Mouse (Mus musculus) embryonic facial prominence, embryonic 12.5 days (tissue): ENCODE measurements around the gene Fam69b. TPM values are rescaled to one million over a fixed set of nuclear protein-coding genes. Genes with fewer than 3 reads are reported as not detected.

Experiments
- ATAC-seq: fragments of 200-750 bp; cut with Nextera tagmentation; 2 replicates; pipeline ENCODE4 v1.8.0; 2017; ENCODE audit not compliant: insufficient number of reproducible peaks, insufficient read depth, low FRiP score, low TSS enrichment
- H3K27ac ChIP-seq: fragments of 300-500 bp; sonication (generic); 2 replicates; pipeline ENCODE4 v1.5.1; 2016; ENCODE audit warnings: mild to moderate bottlenecking
- H3K27me3 ChIP-seq: fragments of 300-500 bp; sonication (generic); 2 replicates; pipeline ENCODE4 v1.6.1; 2016; ENCODE audit warnings: mild to moderate bottlenecking, moderate library complexity
- H3K36me3 ChIP-seq: fragments of 300-500 bp; sonication (generic); 2 replicates; pipeline ENCODE4 v1.6.1; 2016; ENCODE audit warnings: mild to moderate bottlenecking
- H3K4me1 ChIP-seq: fragments of 300-500 bp; sonication (generic); 2 replicates; pipeline ENCODE4 v1.6.1; 2016
- H3K4me2 ChIP-seq: fragments of 300-500 bp; sonication (generic); replicated peaks from 2 replicates; pipeline ENCODE4 v1.6.1; 2016; ENCODE audit warnings: mild to moderate bottlenecking, moderate library complexity
- H3K4me3 ChIP-seq: fragments of 300-500 bp; sonication (generic); 2 replicates; pipeline ENCODE4 v1.5.1; 2016; ENCODE audit warnings: mild to moderate bottlenecking
- H3K9ac ChIP-seq: fragments of 300-500 bp; sonication (generic); 2 replicates; pipeline ENCODE4 v1.6.1; 2016; ENCODE audit warnings: mild to moderate bottlenecking, moderate library complexity
- H3K9me3 ChIP-seq: fragments of 300-500 bp; sonication (generic); 2 replicates; pipeline ENCODE4 v1.6.1; 2016; ENCODE audit warnings: mild to moderate bottlenecking, moderate library complexity
- WGBS: fragments of 180-500 bp; shearing (Covaris S2); methylation state at CpG from one replicate; pipeline ENCODE4 v1.1.7; 2016; 5-methylcytosine and 5-hydroxymethylcytosine counted together
- polyA plus RNA-seq: library from polyadenylated mRNA; unstranded; fragments of >200 nt; fragmentation: Nextera tagmentation; extraction: Ambion mirVana; gene quantifications from 2 replicates; pipeline ENCODE4 v1.2.1, GENCODE M21; 2016

The Fam69b gene
- polyA plus RNA-seq, 1 experiment from 2014 or later, result 66.0 TPM

- H3K4me1 ChIP-seq, result peaks cover 24% of the 10 kb centered on the region
- no peaks in the 10 kb centered on the region for H3K9me3 ChIP-seq
- WGBS, result 80% methylated on average over 16 of the region's 16 CpGs
- peaks cover 34% of the 10 kb centered on the region for H3K36me3 ChIP-seq
- H3K27ac ChIP-seq, result no peak overlapping the region
- H3K9ac ChIP-seq, result no peak overlapping the region
- no peak overlapping the region for H3K4me2 ChIP-seq
- no peak overlapping the region for H3K4me3 ChIP-seq
- H3K27me3 ChIP-seq, result no peaks in the 10 kb centered on the region
- ATAC-seq, result no peak
Measured at GRCm38 (mm10) chr2:26632541-26633395, 4.5 kb downstream of the Fam69b start.

- WGBS, result 70% methylated on average over 4 of the region's 4 CpGs
- no peaks in the 10 kb centered on the region for H3K27me3 ChIP-seq
- H3K27ac ChIP-seq, result no peak overlapping the region
- no peaks in the 10 kb centered on the region for H3K9me3 ChIP-seq
- peaks cover 44% of the 10 kb centered on the region for H3K36me3 ChIP-seq
- H3K4me1 ChIP-seq, result peaks cover 35% of the 10 kb centered on the region
- H3K4me2 ChIP-seq, result no peak overlapping the region
- H3K9ac ChIP-seq, result no peak overlapping the region; the same call in 1 of the 2 replicates
- ATAC-seq, result no peak
- no peak overlapping the region for H3K4me3 ChIP-seq
Measured at GRCm38 (mm10) chr2:26633953-26634530, 5.8 kb downstream of the Fam69b start.

DNA sequence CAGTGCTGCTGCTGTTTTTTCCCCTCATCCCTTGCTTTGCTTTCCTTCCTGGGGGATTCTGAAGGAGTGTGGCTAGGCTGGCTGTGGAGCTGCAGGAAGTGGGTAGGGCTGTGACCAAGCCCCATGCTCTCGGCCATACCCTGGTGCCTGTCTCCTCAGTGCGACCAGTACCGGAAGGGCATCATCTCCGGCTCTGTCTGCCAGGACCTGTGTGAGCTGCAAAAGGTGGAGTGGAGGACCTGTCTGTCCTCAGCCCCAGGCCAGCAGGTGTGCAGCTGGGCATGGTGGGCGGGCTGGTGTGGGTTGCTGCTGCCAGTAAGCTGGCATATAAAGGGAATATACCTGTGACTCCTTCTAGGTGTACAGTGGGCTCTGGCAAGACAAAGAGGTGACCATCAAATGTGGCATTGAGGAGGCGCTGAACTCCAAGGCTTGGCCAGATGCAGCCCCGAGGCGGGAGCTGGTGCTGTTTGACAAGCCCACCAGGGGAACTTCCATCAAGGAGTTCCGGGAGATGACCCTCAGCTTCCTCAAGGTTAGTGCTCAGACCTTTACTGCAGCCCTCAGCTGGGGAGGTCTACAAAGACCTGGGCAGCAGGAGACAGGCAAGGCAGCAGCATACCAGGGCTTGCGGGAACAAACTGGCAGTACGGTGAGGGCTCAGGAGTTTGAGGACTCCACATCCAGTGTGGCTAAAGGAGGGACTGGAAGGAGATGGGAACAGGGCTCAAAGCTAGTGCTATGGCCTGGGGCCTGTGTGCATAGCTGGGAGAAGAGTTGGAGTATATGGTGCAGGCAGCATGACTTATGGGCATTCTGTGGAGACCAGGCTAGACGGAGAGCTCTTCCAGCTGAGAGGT, 6.6 kb downstream of the Fam69b start:
- no peak overlapping the region; the same call in 1 of the 2 replicates for H3K9ac ChIP-seq
- no peak overlapping the region for H3K4me3 ChIP-seq
- peaks cover 44% of the 10 kb centered on the region for H3K36me3 ChIP-seq
- H3K4me1 ChIP-seq, result peaks cover 28% of the 10 kb centered on the region
- no peak overlapping the region for H3K4me2 ChIP-seq
- ATAC-seq, result no peak
- no peaks in the 10 kb centered on the region for H3K27me3 ChIP-seq
- H3K27ac ChIP-seq, result no peak overlapping the region; the same call in 1 of the 2 replicates
- no peaks in the 10 kb centered on the region for H3K9me3 ChIP-seq
- 59% methylated on average over 12 of the region's 12 CpGs for WGBS

DNA sequence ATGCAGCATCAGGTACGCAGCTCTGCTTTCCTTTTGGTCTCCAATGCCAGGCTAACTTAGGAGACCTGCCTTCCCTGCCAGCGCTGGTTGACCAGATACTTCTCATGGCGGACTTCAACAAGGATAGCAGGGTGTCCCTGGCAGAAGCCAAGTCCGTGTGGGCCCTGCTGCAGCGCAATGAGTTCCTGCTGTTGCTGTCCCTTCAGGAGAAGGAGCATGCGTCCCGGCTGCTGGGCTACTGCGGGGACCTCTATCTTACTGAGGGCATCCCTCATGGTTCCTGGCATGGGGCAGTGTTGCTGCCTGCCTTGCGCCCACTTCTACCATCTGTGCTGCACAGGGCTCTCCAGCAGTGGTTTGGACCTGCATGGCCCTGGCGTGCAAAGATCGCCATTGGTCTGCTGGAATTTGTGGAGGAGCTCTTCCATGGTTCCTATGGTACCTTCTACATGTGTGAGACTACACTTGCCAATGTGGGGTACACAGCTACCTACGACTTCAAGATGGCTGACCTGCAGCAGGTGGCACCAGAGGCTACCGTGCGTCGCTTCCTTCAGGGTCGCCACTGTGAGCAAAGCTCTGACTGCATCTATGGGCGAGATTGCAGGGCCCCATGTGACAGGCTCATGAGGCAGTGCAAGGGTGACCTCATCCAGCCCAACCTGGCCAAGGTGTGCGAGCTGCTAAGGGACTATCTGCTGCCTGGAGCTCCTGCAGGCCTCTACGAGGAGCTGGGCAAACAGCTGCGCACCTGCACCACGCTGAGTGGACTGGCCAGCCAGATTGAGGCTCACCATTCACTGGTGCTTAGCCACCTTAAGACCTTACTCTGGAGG, 7.5 kb downstream of the Fam69b start:
- Histone ChIP-seq H3K36me3 (peaks cover 44% of the 10 kb centered on the region), H3K27me3 (no peaks in the 10 kb centered on the region), H3K4me1 (peaks cover 27% of the 10 kb centered on the region), H3K9ac (no peak overlapping the region), H3K4me2 (no peak overlapping the region), H3K4me3 (no peak overlapping the region), H3K27ac (no peak overlapping the region; the same call in 1 of the 2 replicates), H3K9me3 (no peaks in the 10 kb centered on the region)
- 72% methylated on average over 21 of the region's 21 CpGs for WGBS
- no peak for ATAC-seq

DNA sequence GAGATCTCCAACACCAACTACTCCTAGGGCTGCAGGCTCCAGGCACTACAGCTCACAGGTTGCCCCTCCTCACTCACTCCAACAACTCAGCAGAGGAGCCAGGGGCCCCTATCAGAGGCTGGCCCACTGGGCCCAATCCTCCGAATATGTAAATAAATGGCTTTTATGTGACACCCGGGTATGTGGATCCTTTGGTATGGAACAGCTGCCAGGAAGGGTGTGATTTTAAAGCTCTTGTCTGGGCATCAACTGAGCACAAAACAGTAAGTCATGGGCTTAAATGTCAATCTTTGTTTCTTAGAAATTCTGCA, 8.0 kb downstream of the Fam69b start:
- Histone ChIP-seq H3K27ac (no peak overlapping the region), H3K27me3 (no peaks in the 10 kb centered on the region), H3K9me3 (no peaks in the 10 kb centered on the region), H3K4me1 (peaks cover 25% of the 10 kb centered on the region), H3K36me3 (peaks cover 44% of the 10 kb centered on the region), H3K9ac (no peak overlapping the region), H3K4me2 (no peak overlapping the region), H3K4me3 (no peak overlapping the region)
- ATAC-seq, result no peak
- 53% methylated on average over 2 of the region's 2 CpGs for WGBS

DNA sequence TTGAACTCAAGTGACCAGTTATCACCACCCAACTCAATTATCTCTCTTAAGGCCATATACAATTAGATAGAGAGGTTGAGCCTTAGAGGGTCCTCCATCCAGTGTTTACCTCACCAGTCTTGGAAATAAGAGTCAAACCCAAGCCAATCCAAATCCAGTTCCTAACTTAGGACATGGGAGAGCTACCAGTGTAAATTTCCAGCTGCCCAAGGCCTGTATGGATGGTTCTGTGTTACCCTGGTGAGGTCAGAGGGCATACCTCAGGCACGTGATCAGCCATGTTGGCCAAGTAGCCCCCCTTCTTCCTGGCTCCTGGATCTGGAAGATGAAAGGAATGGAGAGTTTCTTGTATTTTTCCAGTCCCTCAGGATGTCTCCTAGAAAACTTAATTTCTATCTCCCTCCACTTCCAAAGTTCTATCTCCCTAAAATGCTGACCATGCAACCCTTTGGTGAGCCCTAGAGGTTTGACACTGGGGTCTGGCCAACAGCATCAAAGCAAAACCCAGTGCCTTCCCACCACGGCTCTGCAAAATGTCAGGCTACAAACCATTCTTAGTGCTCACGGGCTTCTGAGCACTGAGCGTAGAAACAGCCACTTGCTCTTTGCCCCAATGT, 9.2 kb downstream of the Fam69b start:
- Histone ChIP-seq H3K36me3 (peaks cover 44% of the 10 kb centered on the region), H3K27me3 (no peaks in the 10 kb centered on the region), H3K4me2 (0 out of 2 replicates have a peak overlapping the region, but pooled peaks have one; percentile 79), H3K9ac (no peak overlapping the region), H3K4me3 (0 out of 2 replicates have a peak overlapping the region, but pooled peaks have one; percentile 94), H3K9me3 (no peaks in the 10 kb centered on the region), H3K4me1 (peaks cover 25% of the 10 kb centered on the region), H3K27ac (no peak overlapping the region)
- no peak for ATAC-seq
- 75% methylated on average over 4 of the region's 4 CpGs for WGBS

DNA sequence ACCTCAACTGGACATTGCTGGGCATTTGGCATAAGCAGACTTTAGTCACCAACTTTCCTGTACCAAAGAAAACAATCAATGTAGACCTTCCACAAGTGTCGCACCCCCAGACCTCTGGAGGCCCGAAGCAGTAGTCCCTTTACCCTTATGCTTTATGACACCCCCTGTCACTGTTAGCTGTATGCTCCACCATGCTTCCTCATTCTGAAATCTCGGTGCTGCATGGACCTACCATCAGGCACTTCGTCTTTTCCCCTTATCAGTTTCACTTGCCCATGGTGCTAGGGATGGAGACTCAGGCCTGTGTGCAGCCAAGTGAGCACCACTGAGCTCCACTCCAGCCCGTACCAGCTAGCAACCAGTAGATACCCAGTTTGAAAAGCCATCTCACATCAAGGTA, 9.8 kb downstream of the Fam69b start:
- WGBS, result 85% methylated on average over 5 of the region's 5 CpGs
- Histone ChIP-seq H3K36me3 (peaks cover 43% of the 10 kb centered on the region), H3K9ac (peak overlapping the region; percentile 96; the same call in 1 of the 2 replicates), H3K4me2 (peak overlapping the region; percentile 79), H3K9me3 (no peaks in the 10 kb centered on the region), H3K4me3 (peak overlapping the region; percentile 94), H3K27ac (no peak overlapping the region), H3K27me3 (no peaks in the 10 kb centered on the region), H3K4me1 (peaks cover 25% of the 10 kb centered on the region)
- no peak for ATAC-seq

DNA sequence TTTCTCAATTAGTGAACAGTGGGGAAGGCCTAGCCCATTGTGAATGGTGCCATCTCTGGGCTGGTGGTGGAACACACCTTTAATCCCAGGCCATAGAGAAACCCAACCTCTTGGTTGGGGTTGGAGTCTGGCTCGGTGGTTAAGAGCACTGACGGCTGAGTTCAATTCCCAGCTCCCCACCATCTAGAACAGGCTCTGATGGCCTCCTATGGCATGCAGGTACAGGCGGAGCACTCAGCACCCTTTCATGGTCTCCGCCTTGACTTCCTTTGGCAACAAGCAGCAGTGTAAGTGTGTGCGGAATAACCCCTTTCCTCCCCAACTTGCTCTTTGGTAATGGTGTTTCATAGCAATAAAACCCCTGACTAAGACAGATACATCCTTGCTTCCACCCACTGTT, 10.3 kb downstream of the Fam69b start:
- Histone ChIP-seq H3K27me3 (no peaks in the 10 kb centered on the region), H3K9me3 (no peaks in the 10 kb centered on the region), H3K4me3 (peak overlapping the region; percentile 94), H3K36me3 (peaks cover 41% of the 10 kb centered on the region), H3K9ac (peak overlapping the region; percentile 96), H3K4me2 (peak overlapping the region; percentile 79), H3K27ac (no peak overlapping the region), H3K4me1 (peaks cover 25% of the 10 kb centered on the region)
- 71% methylated on average over 5 of the region's 5 CpGs for WGBS
- ATAC-seq, result no peak

- Histone ChIP-seq H3K9ac (peak overlapping the region; percentile 96), H3K36me3 (peaks cover 41% of the 10 kb centered on the region), H3K4me1 (peaks cover 25% of the 10 kb centered on the region), H3K27ac (0 out of 2 replicates have a peak overlapping the region, but pooled peaks have one; percentile 46), H3K4me2 (peak overlapping the region; percentile 79), H3K4me3 (peak overlapping the region; percentile 94), H3K9me3 (no peaks in the 10 kb centered on the region), H3K27me3 (no peaks in the 10 kb centered on the region)
- 5% methylated on average over 8 of the region's 8 CpGs for WGBS
- no peak for ATAC-seq
Measured at GRCm38 (mm10) chr2:26639083-26639482, 10.8 kb downstream of the Fam69b start.

DNA sequence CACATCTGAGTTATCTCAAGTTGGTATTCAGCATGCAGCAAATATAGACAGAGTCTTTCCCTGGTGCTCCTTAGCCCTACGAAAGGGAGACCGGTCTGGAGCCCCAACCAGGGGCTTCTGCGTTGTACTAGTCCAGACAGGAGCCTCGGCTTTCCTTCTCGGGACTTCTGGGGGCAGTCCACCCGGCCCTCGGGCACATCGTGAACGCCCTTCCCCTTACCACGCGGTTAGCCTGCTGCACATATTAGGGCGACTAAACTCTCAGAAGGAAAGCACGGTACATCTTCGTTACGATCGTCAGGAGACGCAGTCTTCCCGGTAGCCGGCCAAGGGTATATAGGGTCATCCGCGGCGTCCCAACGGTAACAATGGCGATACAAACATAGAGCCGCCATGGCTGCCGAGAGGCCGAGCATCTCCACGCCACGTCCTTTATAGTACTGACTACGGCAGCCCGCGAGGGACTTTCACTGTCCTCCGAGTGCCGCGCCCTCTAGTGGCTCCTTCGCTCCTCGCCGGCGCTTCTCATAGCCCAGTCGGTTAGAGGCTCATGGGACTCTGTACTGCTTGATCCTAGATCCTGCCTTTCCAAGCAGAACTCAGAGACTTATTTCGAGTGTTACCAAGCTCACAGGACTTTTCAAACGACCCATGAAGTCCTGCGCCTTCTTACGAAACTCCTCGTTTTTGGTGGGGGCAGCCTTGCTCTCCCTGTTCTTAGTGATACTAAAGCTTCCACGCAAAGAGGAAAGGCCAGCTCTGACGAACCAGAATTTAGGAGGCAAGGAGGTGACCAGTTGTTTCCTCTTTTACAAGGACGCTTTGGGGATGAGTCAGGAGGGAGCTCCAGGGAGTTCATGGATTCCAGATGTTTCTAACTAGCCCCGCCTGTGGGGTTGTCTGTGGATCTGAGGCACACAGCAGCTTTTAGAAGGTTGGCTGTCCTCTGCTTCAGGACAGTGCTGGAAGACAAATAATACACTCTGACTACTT, 11.9 kb downstream of the Fam69b start:
- peak; percentile 70 for ATAC-seq
- no peaks in the 10 kb centered on the region for H3K27me3 ChIP-seq
- WGBS, result 3% methylated on average over 49 of the region's 49 CpGs

More for the DNA sequence above, 11.9 kb downstream of the Fam69b start:
- peaks cover 37% of the 10 kb centered on the region for H3K36me3 ChIP-seq
- H3K27ac ChIP-seq, result peak overlapping the region; percentile 80
- peak overlapping the region; percentile 94 for H3K4me3 ChIP-seq
- H3K9ac ChIP-seq, result peak overlapping the region; percentile 96
- H3K4me2 ChIP-seq, result peak overlapping the region; percentile 79
- H3K4me1 ChIP-seq, result peaks cover 25% of the 10 kb centered on the region
- no peaks in the 10 kb centered on the region for H3K9me3 ChIP-seq
